Comparison of ENCODE assay signal across 10 mouse cellular contexts in the genomic region with DNA sequence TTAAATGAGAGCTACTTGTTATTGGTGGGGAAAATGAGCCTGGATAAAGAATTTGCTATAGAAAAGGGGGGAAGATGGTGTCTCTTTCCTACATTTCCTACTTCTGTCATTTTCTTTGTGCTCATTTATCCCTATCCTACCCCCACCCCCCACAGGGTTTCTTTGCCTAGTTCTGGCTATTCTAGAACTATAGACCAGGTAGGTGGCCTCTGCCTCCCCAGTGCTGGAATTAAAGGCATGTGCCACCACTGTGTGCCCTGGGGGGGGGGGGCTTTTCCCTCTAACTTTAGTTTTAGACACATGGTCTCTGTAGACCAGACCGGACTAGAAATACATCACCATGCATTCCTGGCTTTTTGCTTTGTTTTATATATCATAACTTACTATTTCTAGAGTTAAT. TPM values are rescaled to one million over a fixed set of nuclear protein-coding genes. Genes with fewer than 3 reads are reported as not detected.
DNase-seq lines count a peak whose midpoint lies in the region; TF ChIP-seq lines count a peak whose summit lies in the region.
"Had no signal": no experiment of that assay in that cellular context is flagged by ENCODE, and none has a peak within 500 bp of the region (broad histone marks: within the 10 kb centered on the region; RNA-seq: fewer than 3 reads in every experiment).

No protein-coding gene starts in this region.

- peak overlapping the region; percentile 85 for H3K4me3 ChIP-seq in gastrocnemius, adult 2 months
- H3K4me3 ChIP-seq in ES-Bruce4 (ENCODE audit: low read depth, low read length), result no peak overlapping the region; the same call in 1 of the 2 replicates
- peak overlapping the region; percentile 100 for H3K4me3 ChIP-seq in hindbrain, embryonic 10.5 days
- H3K4me3 ChIP-seq in midbrain, embryonic 10.5 days, result peak overlapping the region; percentile 97

- WGBS in hindbrain, embryonic 10.5 days, result 77% methylated on average over 1 of the region's 1 CpGs
- WGBS in midbrain, embryonic 10.5 days, result 86% methylated on average over 1 of the region's 1 CpGs

- TF ChIP-seq CTCF in gastrocnemius, adult 2 months (IDR thresholded peaks at IDR 0.05), result no peak
- TF ChIP-seq CTCF in ES-Bruce4 (IDR thresholded peaks at IDR 0.05; ENCODE audit: low read depth, low read length), result no peak

- no peaks in the 10 kb centered on the region for H3K27me3 ChIP-seq in ES-Bruce4 (ENCODE audit: control insufficient read depth, insufficient read depth, low read length, poor library complexity, severe bottlenecking)
- H3K27me3 ChIP-seq in hindbrain, embryonic 10.5 days (ENCODE audit: insufficient read depth, poor library complexity, severe bottlenecking), result no peaks in the 10 kb centered on the region
- no peaks in the 10 kb centered on the region for H3K27me3 ChIP-seq in midbrain, embryonic 10.5 days (ENCODE audit: low read depth, poor library complexity, severe bottlenecking)

- H3K36me3 ChIP-seq in ES-Bruce4 (ENCODE audit: control insufficient read depth, insufficient read depth, low read length, poor library complexity, severe bottlenecking), result peaks cover 70% of the 10 kb centered on the region
- peaks cover 72% of the 10 kb centered on the region for H3K36me3 ChIP-seq in hindbrain, embryonic 10.5 days
- H3K36me3 ChIP-seq in midbrain, embryonic 10.5 days, result peaks cover 73% of the 10 kb centered on the region

- DNase-seq in gastrocnemius, adult 2 months, result no peak
- DNase-seq in gastrocnemius, postnatal 36 days, result no peak
- DNase-seq in hindbrain, embryonic 10.5 days (ENCODE audit: low spot score), result no peak
- no peak for DNase-seq in midbrain, embryonic 10.5 days (ENCODE audit: low spot score)
- no peak for DNase-seq in embryo, embryonic 10 days (ENCODE audit: low spot score)
- DNase-seq in right cerebral cortex, postnatal 36 days (ENCODE audit: low spot score in 2 of 2), result no peak
- no peak for DNase-seq in cerebellum, adult 8-10 months
- DNase-seq: lung, adult 2 months; thymus, postnatal 25 days had no signal

- no peaks in the 10 kb centered on the region for H3K9me3 ChIP-seq in ES-Bruce4 (replicated peaks; ENCODE audit: control insufficient read depth, insufficient read depth, low read length, poor library complexity, severe bottlenecking)
- H3K9me3 ChIP-seq in hindbrain, embryonic 10.5 days, result no peaks in the 10 kb centered on the region
- no peaks in the 10 kb centered on the region for H3K9me3 ChIP-seq in midbrain, embryonic 10.5 days (replicated peaks)

- H3K9ac ChIP-seq in ES-Bruce4 (ENCODE audit: low read depth, poor library complexity, severe bottlenecking), result peak overlapping the region; percentile 100

- TF ChIP-seq EP300 in ES-Bruce4 (IDR thresholded peaks at IDR 0.05; ENCODE audit: insufficient read depth, low read depth, low read length), result no peak

- TF ChIP-seq POLR2A in ES-Bruce4 (IDR thresholded peaks at IDR 0.05; ENCODE audit: insufficient read depth, low read length), result no peak

- intact Hi-C loops in gastrocnemius, adult 2 months (cut with DNase I), result loop anchor here (5.0 kb wide), 1 partner anchor 57 kb away; a partner anchor contains a TSS
- intact Hi-C loops in gastrocnemius, postnatal 36 days (cut with DNase I), result no loop called here

- no peaks in the 10 kb centered on the region for H3K4me1 ChIP-seq in ES-Bruce4 (ENCODE audit: control insufficient read depth, insufficient read depth, low read length)
- H3K4me1 ChIP-seq in hindbrain, embryonic 10.5 days (replicated peaks), result peaks cover 36% of the 10 kb centered on the region
- peaks cover 33% of the 10 kb centered on the region for H3K4me1 ChIP-seq in midbrain, embryonic 10.5 days

- no peak overlapping the region for H3K27ac ChIP-seq in gastrocnemius, adult 2 months
- no peak overlapping the region for H3K27ac ChIP-seq in ES-Bruce4 (ENCODE audit: insufficient read depth, low read length)
- H3K27ac ChIP-seq in hindbrain, embryonic 10.5 days, result no peak overlapping the region
- H3K27ac ChIP-seq in midbrain, embryonic 10.5 days (replicated peaks), result no peak overlapping the region

RNA-seq across cellular contexts. Expression of a gene that starts 3.1 kb away (rescaled TPM):
- 10 to 100 TPM; 63.4 to 83.0 TPM for total RNA-seq in gastrocnemius, adult 2 months (2021)
- 10 to 100 TPM; 46.7 to 58.7 TPM for total RNA-seq in gastrocnemius, postnatal 36 days (2021)
- 827 and 868 TPM in 2 replicates for polyA plus RNA-seq in ES-Bruce4 (2011; ENCODE audit: insufficient read depth, insufficient read length, low read depth, missing spikeins)
- 103 and 116 TPM in 2 replicates for polyA plus RNA-seq in hindbrain, embryonic 10.5 days (2016; fragmentation: Nextera tagmentation; extraction: Ambion mirVana)
- polyA plus RNA-seq in midbrain, embryonic 10.5 days (2016; fragmentation: Nextera tagmentation; extraction: Ambion mirVana), result 108 and 110 TPM in 2 replicates

RNA-seq across cellular contexts. Expression of a gene that starts 36.7 kb away (rescaled TPM):
- total RNA-seq in gastrocnemius, adult 2 months (2021), result 1 to 10 TPM; 6.0 to 6.3 TPM
- total RNA-seq in gastrocnemius, postnatal 36 days (2021), result 1 to 10 TPM; 4.2 to 4.5 TPM
- polyA plus RNA-seq in ES-Bruce4 (2011; ENCODE audit: insufficient read depth, insufficient read length, low read depth, missing spikeins), result 46.0 and 57.4 TPM in 2 replicates
- polyA plus RNA-seq in hindbrain, embryonic 10.5 days (2016; fragmentation: Nextera tagmentation; extraction: Ambion mirVana), result 28.1 and 35.6 TPM in 2 replicates
- polyA plus RNA-seq in midbrain, embryonic 10.5 days (2016; fragmentation: Nextera tagmentation; extraction: Ambion mirVana), result 34.7 and 38.5 TPM in 2 replicates

RNA-seq across cellular contexts. Expression of a gene that starts 52.9 kb away (rescaled TPM):
- total RNA-seq in gastrocnemius, adult 2 months (2021), result 1 to 10 TPM; 3.2 to 7.2 TPM
- 1 to 10 TPM; 3.4 to 4.7 TPM for total RNA-seq in gastrocnemius, postnatal 36 days (2021)
- 32.6 and 33.7 TPM in 2 replicates for polyA plus RNA-seq in ES-Bruce4 (2011; ENCODE audit: insufficient read depth, insufficient read length, low read depth, missing spikeins)
- 19.5 and 21.6 TPM in 2 replicates for polyA plus RNA-seq in hindbrain, embryonic 10.5 days (2016; fragmentation: Nextera tagmentation; extraction: Ambion mirVana)
- polyA plus RNA-seq in midbrain, embryonic 10.5 days (2016; fragmentation: Nextera tagmentation; extraction: Ambion mirVana), result 19.0 and 22.7 TPM in 2 replicates

RNA-seq across cellular contexts. Expression of a gene that starts 56.3 kb away (rescaled TPM):
- total RNA-seq in gastrocnemius, adult 2 months (2021), result 10 to 100 TPM; 18.0 to 19.8 TPM
- total RNA-seq in gastrocnemius, postnatal 36 days (2021), result 10 to 100 TPM; 13.8 to 15.9 TPM
- 66.0 and 70.9 TPM in 2 replicates for polyA plus RNA-seq in ES-Bruce4 (2011; ENCODE audit: insufficient read depth, insufficient read length, low read depth, missing spikeins)
- 24.3 and 27.3 TPM in 2 replicates for polyA plus RNA-seq in hindbrain, embryonic 10.5 days (2016; fragmentation: Nextera tagmentation; extraction: Ambion mirVana)
- polyA plus RNA-seq in midbrain, embryonic 10.5 days (2016; fragmentation: Nextera tagmentation; extraction: Ambion mirVana), result 25.1 and 27.2 TPM in 2 replicates
